ENCODE assay signal across 8 mouse cellular contexts in the genomic region with DNA sequence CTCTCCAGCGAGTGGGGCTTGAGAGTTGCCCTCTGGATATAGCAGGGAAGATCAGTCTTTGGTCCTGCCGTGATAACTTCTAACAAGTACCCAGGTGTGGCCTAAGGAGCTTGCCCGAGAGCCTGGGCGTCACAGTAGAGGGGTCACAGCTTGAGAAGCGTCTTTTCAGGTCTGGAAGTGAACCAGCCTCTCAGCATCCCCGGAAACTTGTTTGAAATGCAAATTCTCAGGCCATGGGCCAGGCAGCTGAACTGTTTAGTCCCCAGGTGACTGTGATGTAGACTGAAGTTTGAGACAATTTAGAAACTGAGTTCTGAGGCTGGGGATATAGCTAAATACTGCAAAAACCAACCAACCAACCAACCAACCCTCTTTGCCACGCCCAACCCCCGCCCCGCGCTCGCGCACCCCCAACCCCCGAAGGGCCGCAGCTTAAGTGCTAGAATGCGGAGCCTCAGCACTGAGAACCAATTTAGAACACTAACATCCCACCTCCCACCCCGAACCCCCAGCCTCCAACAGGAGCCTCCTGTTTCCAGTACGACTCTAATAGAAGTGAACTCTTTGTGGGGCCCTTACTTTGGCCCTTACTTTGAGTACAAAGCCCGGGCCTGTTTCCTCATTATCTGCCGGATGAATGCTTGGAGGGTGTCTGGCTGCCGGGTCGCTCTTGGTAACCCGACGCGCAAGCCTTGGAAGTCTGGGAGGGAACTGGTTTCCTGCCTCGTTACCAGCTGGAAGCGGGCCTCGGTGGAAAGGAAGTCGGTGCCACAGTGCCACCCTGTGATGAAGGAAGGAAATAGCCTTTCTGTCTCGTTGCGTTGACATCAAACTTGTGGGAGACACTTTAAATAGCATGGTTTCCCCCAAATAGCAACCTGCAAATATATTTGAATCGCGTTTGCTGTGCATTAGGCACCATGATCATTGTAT.
DNase-seq lines count a peak whose midpoint lies in the region; ATAC-seq and TF ChIP-seq lines count a peak whose summit lies in the region.

No protein-coding gene starts in this region.

- H3K4me3 ChIP-seq in erythroblast, embryonic 14.5 days (replicated peaks), result peak overlapping the region; percentile 42
- H3K4me3 ChIP-seq in embryonic facial prominence, embryonic 10.5 days, result peak overlapping the region; percentile 52
- H3K4me3 ChIP-seq in limb, embryonic 10.5 days, result peak overlapping the region; percentile 48
- H3K4me3 ChIP-seq in midbrain, embryonic 13.5 days (replicated peaks), result peak overlapping the region; percentile 31
- no peak overlapping the region; the same call in 1 of the 2 replicates for H3K4me3 ChIP-seq in spleen, adult 2 months (ENCODE audit: extremely low read depth, insufficient read depth, insufficient read length)

- no peaks in the 10 kb centered on the region for H3K9me3 ChIP-seq in erythroblast, embryonic 14.5 days (ENCODE audit: control insufficient read depth, low read length)
- H3K9me3 ChIP-seq in embryonic facial prominence, embryonic 10.5 days, result no peaks in the 10 kb centered on the region
- H3K9me3 ChIP-seq in limb, embryonic 10.5 days (replicated peaks), result no peaks in the 10 kb centered on the region
- no peaks in the 10 kb centered on the region for H3K9me3 ChIP-seq in midbrain, embryonic 13.5 days

- TF ChIP-seq CTCF in spleen, adult 2 months (IDR thresholded peaks at IDR 0.05; ENCODE audit: extremely low read depth, insufficient read depth, insufficient read length, insufficient replicate concordance), result peak; percentile 60; the same call in 1 of the 2 replicates

- TF ChIP-seq POLR2A in spleen, adult 2 months (IDR thresholded peaks at IDR 0.05; ENCODE audit: low read depth, low read length), result no peak

- peak overlapping the region; percentile 60 for H3K4me2 ChIP-seq in midbrain, embryonic 13.5 days (replicated peaks)

- H3K27ac ChIP-seq in embryonic facial prominence, embryonic 10.5 days (replicated peaks), result peak overlapping the region; percentile 81
- H3K27ac ChIP-seq in limb, embryonic 10.5 days, result peak overlapping the region; percentile 84
- H3K27ac ChIP-seq in midbrain, embryonic 13.5 days, result no peak overlapping the region
- H3K27ac ChIP-seq in spleen, adult 2 months (ENCODE audit: insufficient read depth, low read length), result no peak overlapping the region

- H3K4me1 ChIP-seq in erythroblast, embryonic 14.5 days (ENCODE audit: control insufficient read depth), result peaks cover 6% of the 10 kb centered on the region
- H3K4me1 ChIP-seq in embryonic facial prominence, embryonic 10.5 days, result peaks cover 13% of the 10 kb centered on the region
- H3K4me1 ChIP-seq in limb, embryonic 10.5 days, result peaks cover 16% of the 10 kb centered on the region; the same call in 1 of the 2 replicates
- peaks cover 6% of the 10 kb centered on the region; the same call in 1 of the 2 replicates for H3K4me1 ChIP-seq in midbrain, embryonic 13.5 days (replicated peaks)
- H3K4me1 ChIP-seq in spleen, adult 2 months (ENCODE audit: control insufficient read depth, insufficient read depth, insufficient read length), result no peaks in the 10 kb centered on the region; the same call in 1 of the 2 replicates

- DNase-seq in embryonic facial prominence, embryonic 10.5 days (ENCODE audit: low spot score), result peak; percentile 91
- DNase-seq in heart, adult 18-20 months, result peak; percentile 81 to 91
- DNase-seq in kidney, adult 18-20 months, result peak; percentile 74
- DNase-seq in limb, embryonic 10.5 days (ENCODE audit: low spot score), result peak; percentile 91
- DNase-seq in spleen, adult 2 months (ENCODE audit: low read depth in 1 of 2, low spot score in 2 of 2), result peak in 1 of 2 experiments; percentile 11

- H3K36me3 ChIP-seq in erythroblast, embryonic 14.5 days (ENCODE audit: control insufficient read depth), result no peaks in the 10 kb centered on the region
- no peaks in the 10 kb centered on the region for H3K36me3 ChIP-seq in embryonic facial prominence, embryonic 10.5 days (replicated peaks)
- no peaks in the 10 kb centered on the region for H3K36me3 ChIP-seq in limb, embryonic 10.5 days
- H3K36me3 ChIP-seq in midbrain, embryonic 13.5 days, result no peaks in the 10 kb centered on the region
- H3K36me3 ChIP-seq in spleen, adult 2 months (ENCODE audit: control insufficient read depth, insufficient read depth, low read length), result no peaks in the 10 kb centered on the region

- H3K9ac ChIP-seq in midbrain, embryonic 13.5 days (replicated peaks), result 0 out of 2 replicates have a peak overlapping the region, but pooled peaks have one; percentile 33

- no peak for ATAC-seq in erythroblast, adult 5-6 weeks (replicated peaks; ENCODE audit: low FRiP score, poor library complexity, severe bottlenecking)
- peak; percentile 88 for ATAC-seq in midbrain, embryonic 13.5 days

- WGBS in embryonic facial prominence, embryonic 10.5 days, result 5% methylated on average over 32 of the region's 32 CpGs
- WGBS in limb, embryonic 10.5 days, result 5% methylated on average over 32 of the region's 32 CpGs
- 2% methylated on average over 32 of the region's 32 CpGs for WGBS in midbrain, embryonic 13.5 days
- WGBS in spleen, adult 2 months, result 51% methylated on average over 32 of the region's 32 CpGs

- H3K27me3 ChIP-seq in erythroblast, embryonic 14.5 days (ENCODE audit: control insufficient read depth), result no peaks in the 10 kb centered on the region
- H3K27me3 ChIP-seq in embryonic facial prominence, embryonic 10.5 days (replicated peaks; ENCODE audit: low read depth, poor library complexity, severe bottlenecking), result no peaks in the 10 kb centered on the region
- H3K27me3 ChIP-seq in limb, embryonic 10.5 days (ENCODE audit: low read depth, poor library complexity, severe bottlenecking), result no peaks in the 10 kb centered on the region
- no peaks in the 10 kb centered on the region for H3K27me3 ChIP-seq in midbrain, embryonic 13.5 days
- H3K27me3 ChIP-seq in spleen, adult 2 months (ENCODE audit: control insufficient read depth, insufficient read depth, low read length), result no peaks in the 10 kb centered on the region

Comparison
In these comparisons a context has a peak if more than half of its experiments do, and no peak if none do; other contexts are left out.
1. H3K27ac ChIP-seq: peak in embryonic facial prominence, embryonic 10.5 days (single experiment) and limb, embryonic 10.5 days (single experiment); none in midbrain, embryonic 13.5 days (single experiment) and spleen, adult 2 months (single experiment).